ENCODE assay signal across 19 mouse cellular contexts in genomic region chr1:36913806-36914205, GRCm38 (mm10). TPM values are rescaled to one million over a fixed set of nuclear protein-coding genes. Genes with fewer than 3 reads are reported as not detected.
DNase-seq lines count a peak whose midpoint lies in the region; ATAC-seq lines count a peak whose summit lies in the region.
"Had no signal": no experiment of that assay in that cellular context is flagged by ENCODE, and none has a peak within 500 bp of the region (broad histone marks: within the 10 kb centered on the region; RNA-seq: fewer than 3 reads in every experiment).

No protein-coding gene starts in this region.

- H3K4me2 ChIP-seq in liver, embryonic 13.5 days, result no peak overlapping the region
- no peak overlapping the region for H3K4me2 ChIP-seq in liver, embryonic 11.5 days
- H3K4me2 ChIP-seq: embryonic facial prominence, embryonic 12.5 days; heart, embryonic 12.5 days; hindbrain, embryonic 12.5 days; limb, embryonic 13.5 days; lung, embryonic 14.5 days; neural tube, embryonic 13.5 days had no signal

- H3K36me3 ChIP-seq in liver, embryonic 13.5 days, result peaks cover 5% of the 10 kb centered on the region; the same call in 1 of the 2 replicates
- no peaks in the 10 kb centered on the region for H3K36me3 ChIP-seq in liver, embryonic 11.5 days (ENCODE audit: control insufficient read depth, insufficient read depth, low read length)
- H3K36me3 ChIP-seq in macrophage (ENCODE audit: inconsistent target), result no peaks in the 10 kb centered on the region
- H3K36me3 ChIP-seq: embryonic facial prominence, embryonic 12.5 days; heart, embryonic 12.5 days; hindbrain, embryonic 12.5 days; limb, embryonic 13.5 days; midbrain, embryonic 10.5 days; neural tube, embryonic 13.5 days had no signal

- H3K9me3 ChIP-seq in liver, embryonic 13.5 days (replicated peaks), result no peaks in the 10 kb centered on the region
- no peaks in the 10 kb centered on the region for H3K9me3 ChIP-seq in liver, embryonic 11.5 days (ENCODE audit: control insufficient read depth, low read length)
- H3K9me3 ChIP-seq: embryonic facial prominence, embryonic 12.5 days; heart, embryonic 12.5 days; hindbrain, embryonic 12.5 days; limb, embryonic 13.5 days; midbrain, embryonic 10.5 days; neural tube, embryonic 13.5 days had no signal

- 64% methylated on average over 7 of the region's 7 CpGs for WGBS in liver, embryonic 13.5 days (ENCODE audit: insufficient replicate concordance)
- 72% methylated on average over 7 of the region's 7 CpGs for WGBS in liver, embryonic 11.5 days
- WGBS in macrophage (ENCODE audit: missing documents), result 38% methylated on average over 7 of the region's 7 CpGs

- H3K4me1 ChIP-seq in liver, embryonic 13.5 days (replicated peaks), result peaks cover 91% of the 10 kb centered on the region
- H3K4me1 ChIP-seq in liver, embryonic 11.5 days (replicated peaks; ENCODE audit: control insufficient read depth, insufficient read depth, low read length), result peaks cover 48% of the 10 kb centered on the region

- 0 out of 2 replicates have a peak overlapping the region, but pooled peaks have one; percentile 4 for H3K9ac ChIP-seq in liver, embryonic 13.5 days
- H3K9ac ChIP-seq in liver, embryonic 11.5 days (ENCODE audit: low read depth, low read length), result no peak overlapping the region
- H3K9ac ChIP-seq: embryonic facial prominence, embryonic 12.5 days; heart, embryonic 12.5 days; hindbrain, embryonic 12.5 days; limb, embryonic 13.5 days; lung, embryonic 14.5 days; neural tube, embryonic 13.5 days had no signal

- H3K27ac ChIP-seq in liver, embryonic 13.5 days, result peak overlapping the region; percentile 99
- no peak overlapping the region for H3K27ac ChIP-seq in liver, embryonic 11.5 days (ENCODE audit: low read depth, low read length)
- peak overlapping the region; percentile 48; the same call in 1 of the 2 replicates for H3K27ac ChIP-seq in macrophage
- H3K27ac ChIP-seq: embryonic facial prominence, embryonic 12.5 days; hindbrain, embryonic 12.5 days; kidney, postnatal 0 days; limb, embryonic 13.5 days; midbrain, embryonic 10.5 days; neural tube, embryonic 13.5 days had no signal

- H3K27me3 ChIP-seq in liver, embryonic 13.5 days, result no peaks in the 10 kb centered on the region
- H3K27me3 ChIP-seq in liver, embryonic 11.5 days (replicated peaks; ENCODE audit: control insufficient read depth, insufficient read depth, low read length), result no peaks in the 10 kb centered on the region
- H3K27me3 ChIP-seq: embryonic facial prominence, embryonic 12.5 days; heart, embryonic 12.5 days; hindbrain, embryonic 12.5 days; limb, embryonic 13.5 days; neural tube, embryonic 13.5 days had no signal

- H3K79me2 ChIP-seq in macrophage (ENCODE audit: inconsistent target), result peaks cover 99% of the 10 kb centered on the region

- H3K4me3 ChIP-seq in liver, embryonic 13.5 days (replicated peaks), result no peak overlapping the region
- no peak overlapping the region for H3K4me3 ChIP-seq in liver, embryonic 11.5 days (ENCODE audit: low read depth, low read length)
- H3K4me3 ChIP-seq in macrophage (ENCODE audit: inconsistent target), result no peak overlapping the region
- H3K4me3 ChIP-seq: embryonic facial prominence, embryonic 12.5 days; heart, embryonic 12.5 days; hindbrain, embryonic 12.5 days; limb, embryonic 13.5 days; midbrain, embryonic 10.5 days; myocyte; neural tube, embryonic 13.5 days had no signal

- ATAC-seq in liver, embryonic 13.5 days (ENCODE audit: low read depth), result no peak
- ATAC-seq in liver, embryonic 11.5 days (replicated peaks; ENCODE audit: low FRiP score), result no peak
- ATAC-seq in granulocyte monocyte progenitor cell, adult 5-6 weeks (replicated peaks; ENCODE audit: poor library complexity, severe bottlenecking), result peak; percentile 28; the same call in 1 of the 2 replicates
- ATAC-seq: midbrain, embryonic 16.5 days had no signal

- no peak for DNase-seq in liver, embryonic 13.5 days
- DNase-seq in liver, embryonic 11.5 days (ENCODE audit: low spot score), result no peak
- no peak for DNase-seq in ovary, postnatal 14 days (ENCODE audit: low spot score)
- DNase-seq in embryo, embryonic 10.5 days (ENCODE audit: low spot score), result no peak
- no peak for DNase-seq in heart, adult 18-20 months
- DNase-seq: cerebellum, adult 9-11 months; layer of hippocampus, adult 9-11 months had no signal

RNA-seq across cellular contexts. Expression of gene Tmem131, which starts 29.7 kb away (rescaled TPM):
- polyA plus RNA-seq in liver, embryonic 13.5 days (2015; fragmentation: Nextera tagmentation; extraction: Ambion mirVana), result 6.5 and 8.7 TPM in 2 replicates
- polyA plus RNA-seq in liver, embryonic 11.5 days (2014; fragmentation: Nextera tagmentation; extraction: Ambion mirVana), result 19.1 and 19.8 TPM in 2 replicates
- total RNA-seq in granulocyte monocyte progenitor cell, adult 5-6 weeks (2014; fragmentation: Nextera tagmentation), result 30.8 and 35.4 TPM in 2 replicates
- total RNA-seq in granulocyte monocyte progenitor cell, adult 5-6 weeks (2017), result 12.9 and 13.4 TPM in 2 replicates
- 100 to 1,000 TPM in 3 of 26 experiments, 10 to 100 TPM in 23; 26.1 to 135 (median 75.2) TPM for total RNA-seq in macrophage (2018; cell fraction: chromatin; rRNA removed)
- total RNA-seq in macrophage (2018; cell fraction: cytosol; rRNA removed), result 10 to 100 TPM; 29.4 to 63.6 (median 48.7) TPM
- 10 to 100 TPM; 39.9 to 94.4 (median 75.5) TPM for total RNA-seq in macrophage (2018; cell fraction: nucleus; rRNA removed)
- 39.9 to 72.3 TPM (median 44.5 TPM) in 3 replicates for polyA plus RNA-seq in macrophage (2018)
- total RNA-seq in heart, adult 18-20 months (2021), result 10 to 100 TPM; 24.2 to 29.6 TPM
